Mouse (Mus musculus): ENCODE data around the gene Cdc6.

The Cdc6 gene

GRCm38 (mm10) chr11:98961051-98961592, 53.5 kb downstream of the Cdc6 start:
- DNase-seq (ENCODE audit: low read depth, low spot score): no peak

DNA sequence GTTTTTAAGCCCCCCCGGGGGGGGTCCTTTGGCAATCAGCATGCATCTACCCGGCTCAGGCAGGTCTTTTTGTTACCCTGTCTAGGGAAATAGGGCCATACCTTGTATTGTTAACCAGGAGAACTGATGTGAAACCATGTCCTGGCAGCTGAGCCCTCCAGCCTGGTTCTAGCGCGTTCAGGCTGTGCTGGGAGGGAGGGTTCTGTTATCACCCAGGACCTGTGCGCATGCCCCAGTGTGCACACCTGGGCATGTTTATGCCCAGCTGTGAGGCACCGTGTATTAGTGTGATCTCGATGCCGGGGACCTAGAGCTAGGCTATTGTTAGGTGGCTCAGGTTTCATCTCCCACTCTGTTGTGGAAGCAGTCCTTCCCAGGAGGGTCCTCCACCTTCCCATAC, 54.2 kb downstream of the Cdc6 start:
- DNase-seq (ENCODE audit: low read depth, low spot score): no peak

DNA sequence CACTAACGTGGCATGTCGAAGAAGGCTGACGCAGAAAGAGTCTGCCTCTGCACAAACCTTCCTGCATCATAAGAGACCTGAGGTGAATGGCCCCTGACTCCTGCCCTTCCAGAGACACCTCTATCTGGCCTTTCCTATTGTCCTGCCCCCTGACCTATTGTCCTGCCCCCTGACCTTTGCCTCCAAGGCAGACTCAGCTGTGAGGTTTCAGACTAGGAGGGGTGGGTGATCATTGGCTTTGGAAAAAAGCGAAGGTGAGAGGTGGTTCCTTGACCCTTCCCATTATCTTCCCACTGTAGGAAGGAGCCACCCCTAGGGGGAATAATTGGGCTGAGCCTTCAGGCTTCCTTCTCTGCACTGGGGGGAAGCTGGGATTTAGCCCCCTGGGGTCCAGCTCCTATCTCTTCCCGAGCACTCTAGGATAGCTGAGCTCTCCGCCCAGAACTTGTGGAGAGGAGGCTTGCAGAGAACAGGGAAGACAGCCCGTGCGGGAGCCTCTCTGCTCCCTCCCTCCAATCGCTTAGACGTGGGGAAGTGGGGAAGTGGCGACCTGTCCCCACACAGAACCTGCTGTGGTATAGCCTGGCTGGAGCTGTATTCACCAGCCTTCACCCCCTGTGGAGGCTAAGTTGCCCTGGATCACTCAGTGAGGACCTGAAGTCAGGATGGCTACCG, 55.0 kb downstream of the Cdc6 start:
- DNase-seq (ENCODE audit: low read depth, low spot score): no peak

- no peak for DNase-seq (ENCODE audit: low read depth, low spot score)
Measured at GRCm38 (mm10) chr11:98963191-98964021, 55.8 kb downstream of the Cdc6 start.

GRCm38 (mm10) chr11:98964201-98964615, 56.6 kb downstream of the Cdc6 start:
- DNase-seq (ENCODE audit: low read depth, low spot score): no peak

DNA sequence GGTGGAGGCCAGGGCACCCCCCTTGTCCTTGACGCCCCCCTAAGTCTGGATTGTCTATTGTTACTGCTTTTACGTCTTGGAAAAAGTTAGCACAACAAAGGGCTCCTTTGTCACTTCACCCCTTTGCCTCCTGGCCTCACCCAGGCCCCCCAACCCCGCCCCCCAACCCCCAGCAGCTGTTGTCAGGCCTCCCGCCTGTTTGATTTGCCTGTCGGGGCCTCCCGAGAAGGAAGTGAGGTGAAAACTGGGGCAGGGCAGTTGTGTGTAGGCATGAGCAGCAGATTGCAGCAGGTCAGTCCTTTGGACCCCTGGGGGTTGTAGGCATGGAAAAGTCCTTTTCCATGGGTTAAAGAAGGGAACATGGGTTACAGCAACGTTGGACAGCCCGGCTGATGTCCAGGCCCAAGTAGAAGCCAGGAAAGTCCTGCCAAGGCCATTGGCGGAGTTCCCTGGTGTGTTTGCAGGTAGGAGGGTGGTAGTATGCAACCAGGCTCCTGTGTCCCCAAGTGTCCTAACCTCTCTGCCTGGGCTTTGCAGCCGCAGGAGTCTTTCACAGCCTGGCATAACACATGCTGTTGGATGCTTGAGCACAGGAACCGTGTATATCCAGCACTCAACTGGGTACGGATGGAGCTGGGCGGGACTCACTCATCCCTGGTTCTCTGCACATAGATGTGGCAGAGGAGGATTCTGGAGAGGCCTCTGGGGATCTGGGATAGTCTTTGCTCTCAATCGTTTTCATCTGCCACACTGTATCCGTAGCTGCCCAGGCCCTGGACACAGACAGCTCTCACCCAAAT, 57.2 kb downstream of the Cdc6 start:
- no peak for DNase-seq (ENCODE audit: low read depth, low spot score)

DNA sequence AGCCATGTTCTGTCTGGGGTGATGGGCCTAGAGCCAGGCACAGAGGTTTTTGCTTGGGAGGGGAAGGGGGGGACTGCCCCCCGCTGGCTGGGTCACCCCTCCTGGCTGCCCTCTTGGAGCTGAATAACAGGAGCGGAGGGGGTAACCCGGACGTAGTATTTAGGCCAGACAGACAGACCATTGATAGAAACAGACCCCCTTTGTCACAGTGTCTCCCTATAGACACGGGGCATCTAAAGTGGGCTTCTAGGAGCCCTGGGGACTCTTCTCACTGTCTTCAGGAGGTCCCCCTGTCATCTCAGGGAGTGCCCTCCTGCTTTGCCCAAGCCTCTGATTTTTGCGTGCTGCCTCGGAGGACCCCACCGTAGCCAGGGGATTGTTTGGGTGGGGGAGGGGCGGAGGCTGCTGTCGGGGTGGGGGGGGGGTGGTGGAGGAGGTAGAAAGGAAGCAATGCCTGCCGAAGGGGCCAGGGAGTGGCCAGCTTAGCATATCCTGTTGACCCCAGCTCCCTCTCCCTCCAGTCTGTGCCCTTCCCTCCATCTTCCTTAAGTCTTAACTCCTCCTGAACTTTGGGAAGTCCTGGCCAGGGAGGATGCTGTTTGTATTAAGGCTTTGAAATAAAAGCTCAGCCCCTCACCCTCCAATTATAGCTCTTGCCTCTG, 57.9 kb downstream of the Cdc6 start:
- no peak for DNase-seq (ENCODE audit: low read depth, low spot score)

GRCm38 (mm10) chr11:98966499-98967141, 59.0 kb downstream of the Cdc6 start:
- DNase-seq (ENCODE audit: low read depth, low spot score): no peak

DNA sequence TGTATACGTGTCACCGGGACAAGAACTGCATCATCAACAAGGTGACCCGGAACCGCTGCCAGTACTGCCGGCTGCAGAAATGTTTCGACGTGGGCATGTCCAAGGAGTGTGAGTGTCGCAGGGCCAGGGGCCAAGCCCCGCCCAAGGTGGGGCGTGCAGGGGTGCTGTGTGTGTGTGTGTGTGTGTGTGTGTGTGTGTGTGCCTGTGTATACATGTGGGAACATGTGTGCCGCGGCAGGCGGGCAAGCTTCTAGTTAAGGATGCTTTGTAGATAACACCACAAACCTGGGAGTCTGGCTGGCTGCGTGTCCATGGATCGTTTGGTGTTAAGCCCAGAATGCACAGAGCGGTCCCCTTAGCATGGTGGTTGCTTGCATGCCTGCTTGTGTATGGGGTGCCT, 60.5 kb downstream of the Cdc6 start:
- DNase-seq (ENCODE audit: low read depth, low spot score): no peak

- DNase-seq (ENCODE audit: low read depth, low spot score): no peak
Measured at GRCm38 (mm10) chr11:98968716-98969495, 61.3 kb downstream of the Cdc6 start.

DNA sequence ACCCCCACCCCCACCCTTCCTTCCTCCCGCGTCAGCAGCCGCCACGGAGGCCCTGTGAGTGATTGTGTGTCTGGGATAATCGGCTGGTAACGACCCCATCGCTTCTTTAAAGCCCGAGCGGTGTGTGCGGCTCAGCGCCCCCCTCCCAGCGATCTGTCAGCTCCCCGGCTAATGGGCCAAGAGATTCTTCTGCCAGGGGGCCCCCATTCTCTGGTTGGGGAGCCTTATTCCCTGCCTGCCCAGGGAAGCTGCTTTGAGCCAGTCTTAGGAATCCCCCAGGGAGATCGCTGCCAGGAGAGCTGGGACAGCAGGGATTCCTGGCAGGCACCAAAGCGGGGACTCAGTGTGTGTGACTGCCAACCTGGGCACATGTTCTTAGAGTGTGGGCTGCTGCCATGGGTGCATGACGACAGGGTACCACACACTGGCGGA, 61.9 kb downstream of the Cdc6 start:
- no peak for DNase-seq (ENCODE audit: low read depth, low spot score)

DNA sequence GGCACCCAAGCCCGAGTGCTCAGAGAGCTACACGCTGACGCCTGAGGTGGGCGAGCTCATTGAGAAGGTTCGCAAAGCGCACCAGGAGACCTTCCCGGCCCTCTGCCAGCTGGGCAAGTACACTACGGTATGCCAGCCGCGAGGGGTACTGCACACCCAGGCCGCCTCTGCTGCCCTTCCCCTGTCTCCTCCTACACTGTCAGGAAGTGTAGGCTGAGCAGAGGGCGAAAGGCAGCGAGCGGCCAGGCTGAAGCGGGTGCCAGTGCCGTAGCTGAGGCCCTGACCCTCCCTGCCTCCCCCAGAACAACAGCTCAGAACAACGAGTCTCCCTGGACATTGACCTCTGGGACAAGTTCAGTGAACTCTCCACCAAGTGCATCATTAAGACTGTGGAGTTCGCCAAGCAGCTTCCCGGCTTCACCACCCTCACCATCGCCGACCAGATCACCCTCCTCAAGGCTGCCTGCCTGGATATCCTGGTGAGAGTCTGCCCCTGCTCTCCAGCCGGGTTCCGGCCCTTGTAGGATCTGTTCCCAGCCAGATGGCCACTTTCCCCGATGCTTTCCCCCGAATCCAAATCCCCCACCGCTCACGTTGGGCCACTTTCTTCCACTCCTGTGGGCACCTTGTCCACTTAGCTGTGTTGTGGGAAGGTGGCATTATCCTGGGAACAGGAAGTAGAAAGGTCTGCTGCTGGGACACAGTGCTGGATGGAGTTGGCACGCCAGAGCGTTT, 62.8 kb downstream of the Cdc6 start:
- no peak for DNase-seq (ENCODE audit: low read depth, low spot score)

DNA sequence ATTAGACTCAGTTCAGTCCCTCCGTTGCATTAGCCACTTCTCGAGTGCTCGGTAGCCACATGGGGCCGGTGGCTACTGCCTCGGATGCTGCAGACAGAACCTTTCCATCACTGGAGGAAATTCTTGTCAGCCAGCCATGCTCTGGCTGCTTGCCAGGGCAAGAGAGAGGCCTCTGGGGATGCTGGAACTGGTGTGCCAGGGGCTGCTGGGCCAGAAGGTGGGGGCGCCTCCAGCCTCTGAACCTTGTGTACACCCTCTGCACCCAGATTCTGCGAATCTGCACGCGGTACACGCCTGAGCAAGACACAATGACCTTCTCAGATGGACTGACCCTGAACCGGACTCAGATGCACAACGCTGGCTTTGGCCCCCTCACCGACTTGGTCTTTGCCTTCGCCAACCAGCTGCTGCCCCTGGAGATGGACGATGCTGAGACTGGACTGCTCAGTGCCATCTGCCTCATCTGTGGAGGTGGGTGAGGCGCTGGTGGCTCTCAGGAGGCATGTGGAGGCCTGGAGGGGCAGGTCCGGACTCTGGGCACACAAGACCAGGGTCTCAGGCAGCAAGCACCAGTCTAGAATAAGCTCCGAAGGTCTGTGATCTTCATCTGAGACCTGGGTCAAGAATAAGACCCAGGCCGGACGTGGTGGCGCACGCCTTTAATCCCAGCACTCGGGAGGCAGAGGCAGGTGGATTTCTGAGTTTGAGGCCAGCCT, 63.9 kb downstream of the Cdc6 start:
- DNase-seq (ENCODE audit: low read depth, low spot score): no peak

DNA sequence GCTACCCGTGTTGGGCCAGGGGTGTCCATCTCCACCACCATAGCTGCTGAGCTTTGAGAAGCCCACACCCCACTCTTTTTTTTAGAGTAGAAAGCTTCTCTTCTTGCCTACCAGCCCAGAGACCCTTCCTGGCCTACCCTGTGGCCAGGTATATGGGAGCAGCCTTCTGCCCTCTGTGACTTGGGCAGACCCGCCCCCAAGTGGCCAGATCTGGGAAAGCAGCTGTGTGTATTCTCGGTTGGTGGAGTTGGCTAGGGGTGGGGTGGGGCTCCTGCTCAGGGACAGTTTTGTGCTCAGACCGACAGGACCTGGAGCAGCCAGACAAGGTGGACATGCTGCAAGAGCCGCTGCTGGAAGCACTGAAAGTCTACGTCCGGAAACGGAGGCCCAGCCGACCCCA, 64.6 kb downstream of the Cdc6 start:
- peak; percentile 64 for DNase-seq (ENCODE audit: low read depth, low spot score)

- no peak for DNase-seq (ENCODE audit: low read depth, low spot score)
Measured at GRCm38 (mm10) chr11:98972801-98973360, 65.3 kb downstream of the Cdc6 start.
